Mouse (Mus musculus): Measurements from ENCODE around the gene Tspan5.

DNA sequence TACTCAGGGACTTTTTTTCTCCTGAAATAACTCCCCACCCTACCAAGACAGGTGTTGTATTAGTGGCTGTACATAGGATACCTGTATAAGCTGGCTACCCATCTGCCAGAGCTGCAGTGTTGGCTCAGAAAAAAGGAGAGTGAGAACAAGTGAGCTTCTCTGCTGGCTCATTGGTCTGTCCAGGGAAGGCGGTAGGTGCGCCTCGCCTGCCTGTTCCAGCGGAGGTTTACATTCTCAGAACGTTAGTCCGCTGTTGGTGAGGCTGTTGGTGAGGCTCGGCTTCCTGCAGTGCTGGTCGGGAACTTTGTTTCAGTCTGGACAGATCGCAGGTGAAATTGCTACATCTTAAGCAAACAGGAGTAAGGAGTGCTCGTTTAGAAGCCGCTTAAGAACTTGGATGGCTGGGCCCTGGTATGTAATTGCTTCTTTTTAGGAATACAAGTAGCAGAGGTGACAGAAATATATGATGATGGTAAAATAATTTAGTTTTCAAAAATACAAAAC lies 118.3 kb downstream of the Tspan5 start:
- TF ChIP-seq CTCF (IDR thresholded peaks at IDR 0.05; ENCODE audit: low read depth, low read length) (no peak), POLR2A (IDR thresholded peaks at IDR 0.05; ENCODE audit: extremely low read depth, insufficient read depth, low read length) (no peak)

Data from liver, adult 2 months (tissue).